Mouse (Mus musculus) liver, adult 2 months (tissue): Measurements from ENCODE around the gene Evi2.

ENCODE experiments used
- CTCF ChIP-seq: fragments of 200-500 bp; IDR thresholded peaks from 2 replicates; pipeline ENCODE4 v1.5.1; 2011; ENCODE audit warnings: low read depth, low read length, control low read depth
- POLR2A ChIP-seq: fragments of 200-500 bp; IDR thresholded peaks from 2 replicates; pipeline ENCODE4 v1.6.1; 2011; ENCODE audit warnings: low read length, control low read depth; ENCODE audit not compliant: insufficient read depth; ENCODE audit errors: extremely low read depth

DNA sequence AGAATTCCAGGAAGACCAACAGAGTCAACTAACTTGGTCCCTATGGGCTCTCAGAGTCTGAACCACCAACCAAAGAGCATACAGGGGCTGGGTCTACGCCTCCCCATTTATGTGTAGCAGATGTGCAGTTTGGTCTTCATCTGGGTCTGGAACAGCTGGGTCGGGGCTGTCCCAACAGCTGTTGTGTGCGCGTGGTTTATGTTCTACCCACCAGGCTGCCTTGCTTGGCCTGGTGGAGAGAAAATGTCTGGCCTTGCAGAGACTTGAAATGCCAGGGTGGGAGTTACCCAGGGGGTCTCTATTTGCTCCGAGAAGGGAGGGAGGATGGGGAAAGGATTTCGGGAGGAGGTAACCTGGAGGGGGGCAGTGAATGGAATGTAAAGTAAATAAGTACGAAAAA, 33.1 kb upstream of the Evi2 start:
- TF ChIP-seq CTCF (no peak), POLR2A (no peak)
